Mouse (Mus musculus): ENCODE results near the gene Cxcl3. TPM values are rescaled to one million over a fixed set of nuclear protein-coding genes. Genes with fewer than 3 reads are reported as not detected.

The Cxcl3 gene
- polyA plus RNA-seq, 1 experiment = not detected

- Histone ChIP-seq H3K4me1 (ENCODE audit: control insufficient read depth, insufficient read depth, low read length) (no peaks in the 10 kb centered on the region), H3K4me3 (ENCODE audit: insufficient read depth, low read depth, low read length) (no peak overlapping the region), H3K27ac (ENCODE audit: insufficient read depth, low read depth, low read length) (no peak overlapping the region)
- TF ChIP-seq CTCF (IDR thresholded peaks at IDR 0.05; ENCODE audit: insufficient read depth, low read depth, low read length) (no peak), POLR2A (IDR thresholded peaks at IDR 0.05; ENCODE audit: insufficient read depth, low read depth, low read length) (no peak)
These were observed 33.9 kb downstream of the Cxcl3 start for GRCm38 (mm10) chr5:90819756-90820155.

- 73% methylated on average over 11 of the region's 11 CpGs for WGBS
- TF ChIP-seq CTCF (IDR thresholded peaks at IDR 0.05; ENCODE audit: insufficient read depth, low read depth, low read length) (no peak), POLR2A (IDR thresholded peaks at IDR 0.05; ENCODE audit: insufficient read depth, low read depth, low read length) (no peak)
- no peak overlapping the region for H3K4me3 ChIP-seq (ENCODE audit: insufficient read depth, low read depth, low read length)
These were observed 46.4 kb downstream of the Cxcl3 start for GRCm38 (mm10) chr5:90832145-90832767.

GRCm38 (mm10) chr5:90832768-90833388 lies 47.0 kb downstream of the Cxcl3 start:
- H3K4me3 ChIP-seq (ENCODE audit: insufficient read depth, low read depth, low read length) = no peak overlapping the region
- H3K4me1 ChIP-seq (ENCODE audit: control insufficient read depth, insufficient read depth, low read length) = no peaks in the 10 kb centered on the region
- 86% methylated on average over 8 of the region's 8 CpGs for WGBS
- no peak for TF ChIP-seq CTCF (IDR thresholded peaks at IDR 0.05; ENCODE audit: insufficient read depth, low read depth, low read length)
- TF ChIP-seq POLR2A (IDR thresholded peaks at IDR 0.05; ENCODE audit: insufficient read depth, low read depth, low read length) = no peak
- no peak overlapping the region for H3K27ac ChIP-seq (ENCODE audit: insufficient read depth, low read depth, low read length)

More at GRCm38 (mm10) chr5:90832145-90832767, 46.4 kb downstream of the Cxcl3 start:
- no peak overlapping the region for H3K27ac ChIP-seq (ENCODE audit: insufficient read depth, low read depth, low read length)
- H3K4me1 ChIP-seq (ENCODE audit: control insufficient read depth, insufficient read depth, low read length) = no peaks in the 10 kb centered on the region

- H3K4me3 ChIP-seq (ENCODE audit: insufficient read depth, low read depth, low read length) = no peak overlapping the region
- H3K27ac ChIP-seq (ENCODE audit: insufficient read depth, low read depth, low read length) = no peak overlapping the region
- no peaks in the 10 kb centered on the region for H3K4me1 ChIP-seq (ENCODE audit: control insufficient read depth, insufficient read depth, low read length)
- 90% methylated on average over 4 of the region's 4 CpGs for whole genome bisulfite sequencing
- TF ChIP-seq POLR2A (IDR thresholded peaks at IDR 0.05; ENCODE audit: insufficient read depth, low read depth, low read length) = no peak
These were observed 48.5 kb downstream of the Cxcl3 start for GRCm38 (mm10) chr5:90834436-90834835.

GRCm38 (mm10) chr5:90838582-90838981 lies 52.7 kb downstream of the Cxcl3 start:
- TF ChIP-seq CTCF (IDR thresholded peaks at IDR 0.05; ENCODE audit: insufficient read depth, low read depth, low read length) (no peak), POLR2A (IDR thresholded peaks at IDR 0.05; ENCODE audit: insufficient read depth, low read depth, low read length) (no peak)
- WGBS = 84% methylated on average over 5 of the region's 5 CpGs
- Histone ChIP-seq H3K4me1 (ENCODE audit: control insufficient read depth, insufficient read depth, low read length) (no peaks in the 10 kb centered on the region), H3K4me3 (ENCODE audit: insufficient read depth, low read depth, low read length) (no peak overlapping the region), H3K27ac (ENCODE audit: insufficient read depth, low read depth, low read length) (no peak overlapping the region)

Other genes with a start within 250 kb of the Cxcl3 start
- gene 5830473C10Rik, start 225.0 kb upstream of the Cxcl3 start, polyA plus RNA-seq (2012; ENCODE audit: insufficient read depth, insufficient read length, low replicate concordance, missing spikeins) = not detected in 2 replicates
- gene Rassf6, start 145.4 kb upstream of the Cxcl3 start, polyA plus RNA-seq (2012; ENCODE audit: insufficient read depth, insufficient read length, low replicate concordance, missing spikeins) = not detected in 2 replicates
- not detected in 2 replicates for gene Cxcl5, start 26.7 kb upstream of the Cxcl3 start, polyA plus RNA-seq (2012; ENCODE audit: insufficient read depth, insufficient read length, low replicate concordance, missing spikeins)
- not detected in 2 replicates for gene Ppbp, start 17.6 kb upstream of the Cxcl3 start, polyA plus RNA-seq (2012; ENCODE audit: insufficient read depth, insufficient read length, low replicate concordance, missing spikeins)
- not detected in 2 replicates for gene Pf4, start 13.7 kb upstream of the Cxcl3 start, polyA plus RNA-seq (2012; ENCODE audit: insufficient read depth, insufficient read length, low replicate concordance, missing spikeins)
- gene Cxcl15, start 8.4 kb downstream of the Cxcl3 start, polyA plus RNA-seq (2012; ENCODE audit: insufficient read depth, insufficient read length, low replicate concordance, missing spikeins) = not detected in 2 replicates
- not detected in 2 replicates for gene Cxcl1, start 105.1 kb downstream of the Cxcl3 start, polyA plus RNA-seq (2012; ENCODE audit: insufficient read depth, insufficient read length, low replicate concordance, missing spikeins)
- gene Cxcl2, start 117.8 kb downstream of the Cxcl3 start, polyA plus RNA-seq (2012; ENCODE audit: insufficient read depth, insufficient read length, low replicate concordance, missing spikeins) = not detected in 2 replicates
- not detected in 2 replicates for gene Mthfd2l, start 145.0 kb downstream of the Cxcl3 start, polyA plus RNA-seq (2012; ENCODE audit: insufficient read depth, insufficient read length, low replicate concordance, missing spikeins)
- not detected in 2 replicates for gene Epgn, start 241.4 kb downstream of the Cxcl3 start, polyA plus RNA-seq (2012; ENCODE audit: insufficient read depth, insufficient read length, low replicate concordance, missing spikeins)

Data from olfactory bulb, adult 2 months (tissue).